Mouse (Mus musculus) midbrain, embryonic 14.5 days (tissue): ENCODE results near the gene Sgca. TPM values are rescaled to one million over a fixed set of nuclear protein-coding genes. Genes with fewer than 3 reads are reported as not detected.

Experiments
- ATAC-seq: fragments of 200-750 bp; cut with Nextera tagmentation; 2 replicates; pipeline ENCODE4 v1.8.0; 2017; ENCODE audit warnings: moderate number of reproducible peaks, moderate library complexity; ENCODE audit not compliant: low FRiP score, low TSS enrichment
- DNase-seq: peaks from one replicate; pipeline ENCODE4 v3.0.0-alpha.2; 2015
- H3K27ac ChIP-seq: fragments of 300-500 bp; sonication (generic); replicated peaks from 2 replicates; pipeline ENCODE4 v1.5.1; 2014; ENCODE audit warnings: mild to moderate bottlenecking, low read depth, low read length, moderate library complexity
- H3K27me3 ChIP-seq: fragments of 300-500 bp; sonication (generic); 2 replicates; pipeline ENCODE4 v1.6.1; 2014; ENCODE audit warnings: low read length, control low read depth, mixed read lengths; ENCODE audit not compliant: control insufficient read depth, insufficient read depth
- H3K36me3 ChIP-seq: fragments of 300-500 bp; sonication (generic); 2 replicates; pipeline ENCODE4 v1.6.1; 2014; ENCODE audit warnings: low read length, control low read depth; ENCODE audit not compliant: control insufficient read depth, insufficient read depth
- H3K4me1 ChIP-seq: fragments of 300-500 bp; sonication (generic); 2 replicates; pipeline ENCODE4 v1.6.1; 2014; ENCODE audit warnings: mild to moderate bottlenecking, antibody characterized with exemption, low read length, control low read depth; ENCODE audit not compliant: control insufficient read depth, insufficient read depth
- H3K4me2 ChIP-seq: fragments of 300-500 bp; sonication (generic); 2 replicates; pipeline ENCODE4 v1.6.1; 2014; ENCODE audit warnings: mild to moderate bottlenecking, low read length, moderate library complexity
- H3K4me3 ChIP-seq: fragments of 300-500 bp; sonication (generic); replicated peaks from 2 replicates; pipeline ENCODE4 v1.5.1; 2014; ENCODE audit warnings: low read depth, low read length
- H3K9ac ChIP-seq: fragments of 300-500 bp; sonication (generic); replicated peaks from 2 replicates; pipeline ENCODE4 v1.6.1; 2014; ENCODE audit warnings: mild to moderate bottlenecking, low read length, moderate library complexity
- H3K9me3 ChIP-seq: fragments of 300-500 bp; sonication (generic); 2 replicates; pipeline ENCODE4 v1.6.1; 2016; ENCODE audit warnings: low read length, control low read depth, mixed read lengths; ENCODE audit not compliant: control insufficient read depth
- WGBS: fragments of 180-500 bp; shearing (Covaris S2); extraction: QIAGEN DNeasy Blood & Tissue Kit; methylation state at CpG from one replicate; pipeline ENCODE4 v1.1.7; 2014; 5-methylcytosine and 5-hydroxymethylcytosine counted together
- polyA plus RNA-seq: library from polyadenylated mRNA; unstranded; fragments of >200 nt; fragmentation: Nextera tagmentation; extraction: Ambion mirVana; gene quantifications from 2 replicates; pipeline ENCODE4 v1.2.1, GENCODE M21; 2014

The Sgca gene
- polyA plus RNA-seq, 1 experiment from 2014 or later: not detected

DNA sequence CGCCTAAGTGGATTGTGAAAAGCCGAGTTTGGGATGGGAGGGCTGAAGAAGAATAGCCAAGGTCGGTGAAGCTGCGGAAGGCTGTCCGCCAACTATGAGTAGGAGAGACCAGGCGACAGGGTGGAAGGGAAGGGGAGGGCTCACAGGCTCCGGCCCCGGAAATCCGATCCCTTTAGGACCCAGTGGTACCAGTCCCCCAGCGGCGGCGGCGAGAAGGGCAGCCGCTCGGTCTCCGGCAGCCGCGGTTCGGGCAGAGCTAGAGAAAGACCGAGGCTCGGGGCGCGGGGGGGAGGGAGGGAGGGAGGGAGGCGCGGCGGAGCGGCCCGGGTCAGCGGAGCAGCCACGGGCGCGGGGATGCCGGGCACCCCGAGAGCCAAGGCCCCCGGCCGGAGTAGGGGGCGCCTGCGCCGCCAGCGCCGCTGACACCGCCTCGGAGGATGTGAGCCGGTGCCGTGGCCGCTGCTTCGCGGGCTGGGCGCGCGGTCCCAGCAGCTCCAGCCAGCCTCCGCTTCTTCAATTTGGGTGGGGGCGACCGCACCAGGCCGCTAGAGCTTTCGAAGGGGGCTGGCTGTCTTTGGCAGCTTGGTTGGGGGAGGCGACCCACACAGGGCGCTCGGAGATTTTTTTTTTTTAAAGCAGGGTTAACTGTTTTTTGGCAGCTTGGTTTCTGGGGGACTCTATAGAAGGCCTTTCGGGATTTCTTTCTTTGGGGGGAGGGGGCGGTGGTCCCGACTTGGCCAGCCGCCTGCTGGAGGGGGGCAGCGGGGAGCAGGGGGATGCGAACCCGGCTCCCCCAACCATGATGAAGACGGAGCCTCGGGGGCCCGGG is 14.8 kb upstream of the Sgca start, which contains the start of gene Ppp1r9b:
Ppp1r9b (plus strand) TSS at position 287 of the 829 bp plus-strand sequence.
- Histone ChIP-seq H3K4me3 (peak within 1 kb of the TSS; percentile 94), H3K36me3 (no peaks in the 10 kb centered on the region), H3K27ac (peak within 1 kb of the TSS; percentile 95), H3K4me2 (peak within 1 kb of the TSS; percentile 97), H3K9ac (peak within 1 kb of the TSS; percentile 97), H3K9me3 (no peaks in the 10 kb centered on the region), H3K27me3 (no peaks in the 10 kb centered on the region), H3K4me1 (peaks cover 48% of the 10 kb centered on the region)
- ATAC-seq: peak; percentile 88
- peak; percentile 95 for DNase-seq
- under 1% methylated on average over 69 of the region's 69 CpGs for WGBS

DNA sequence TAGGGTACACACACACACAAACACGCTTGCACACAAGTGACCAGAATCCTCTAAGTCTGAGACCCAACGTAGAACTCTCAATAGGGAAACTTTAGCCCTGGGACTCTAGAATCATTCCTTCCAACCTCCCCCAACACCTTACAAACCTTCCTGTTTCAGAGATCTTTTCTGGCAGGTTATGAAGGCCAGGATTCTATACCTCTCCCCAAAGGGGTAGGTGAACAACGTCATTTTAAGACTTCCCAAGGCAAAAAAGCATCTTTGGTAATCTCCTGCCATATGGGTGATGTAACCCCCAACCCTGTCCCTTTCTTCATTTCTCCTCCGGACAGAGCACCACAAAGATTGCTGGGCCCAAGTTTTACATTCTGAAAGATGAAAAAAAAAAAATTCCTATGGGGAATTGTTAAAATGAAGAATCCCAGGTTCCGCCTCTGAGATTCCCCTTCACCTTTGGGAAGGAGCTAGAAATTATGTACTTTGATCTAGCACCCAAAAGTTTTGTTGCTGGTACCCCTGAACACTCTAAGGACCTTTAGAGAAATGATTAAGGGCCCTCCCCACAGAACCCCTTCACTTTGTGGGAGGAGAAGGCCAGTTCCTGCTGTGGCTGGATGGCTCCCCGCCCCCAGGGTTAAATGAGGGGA is 14.1 kb upstream of the Sgca start:
- Histone ChIP-seq H3K27me3 (no peaks in the 10 kb centered on the region), H3K9ac (peak overlapping the region; percentile 97; the same call in 1 of the 2 replicates), H3K36me3 (no peaks in the 10 kb centered on the region), H3K4me2 (peak overlapping the region; percentile 97), H3K4me3 (peak overlapping the region; percentile 94), H3K27ac (peak overlapping the region; percentile 95), H3K4me1 (peaks cover 40% of the 10 kb centered on the region), H3K9me3 (no peaks in the 10 kb centered on the region)
- WGBS: 43% methylated on average over 6 of the region's 6 CpGs
- no peak for DNase-seq
- 0 out of 2 replicates have a peak, but pooled peaks have one; percentile 7 for ATAC-seq

DNA sequence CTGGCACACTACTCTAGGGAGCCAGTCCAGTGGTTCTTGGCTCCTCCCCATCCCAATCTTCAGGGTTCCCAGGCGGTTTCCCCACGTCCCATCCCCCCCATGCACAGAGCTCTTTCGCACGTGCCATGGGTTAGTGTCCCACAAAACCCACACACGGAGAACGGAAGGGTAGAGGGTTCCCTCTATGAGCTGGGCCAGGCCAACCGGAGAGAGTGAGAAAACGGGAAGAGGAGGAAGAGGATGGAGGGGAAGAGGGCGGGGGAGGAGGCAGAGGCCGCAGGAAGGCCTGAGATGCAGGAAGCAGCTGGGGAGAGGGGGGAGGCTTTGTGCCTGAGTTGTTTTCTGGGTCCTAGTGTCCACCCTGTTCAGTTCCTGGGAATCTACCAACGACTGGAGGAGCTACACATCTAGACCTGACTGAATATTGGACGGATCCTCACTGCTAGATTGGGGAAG is 13.5 kb upstream of the Sgca start:
- WGBS: 3% methylated on average over 12 of the region's 12 CpGs
- ATAC-seq: peak; percentile 63
- peak; percentile 95 for DNase-seq

DNA sequence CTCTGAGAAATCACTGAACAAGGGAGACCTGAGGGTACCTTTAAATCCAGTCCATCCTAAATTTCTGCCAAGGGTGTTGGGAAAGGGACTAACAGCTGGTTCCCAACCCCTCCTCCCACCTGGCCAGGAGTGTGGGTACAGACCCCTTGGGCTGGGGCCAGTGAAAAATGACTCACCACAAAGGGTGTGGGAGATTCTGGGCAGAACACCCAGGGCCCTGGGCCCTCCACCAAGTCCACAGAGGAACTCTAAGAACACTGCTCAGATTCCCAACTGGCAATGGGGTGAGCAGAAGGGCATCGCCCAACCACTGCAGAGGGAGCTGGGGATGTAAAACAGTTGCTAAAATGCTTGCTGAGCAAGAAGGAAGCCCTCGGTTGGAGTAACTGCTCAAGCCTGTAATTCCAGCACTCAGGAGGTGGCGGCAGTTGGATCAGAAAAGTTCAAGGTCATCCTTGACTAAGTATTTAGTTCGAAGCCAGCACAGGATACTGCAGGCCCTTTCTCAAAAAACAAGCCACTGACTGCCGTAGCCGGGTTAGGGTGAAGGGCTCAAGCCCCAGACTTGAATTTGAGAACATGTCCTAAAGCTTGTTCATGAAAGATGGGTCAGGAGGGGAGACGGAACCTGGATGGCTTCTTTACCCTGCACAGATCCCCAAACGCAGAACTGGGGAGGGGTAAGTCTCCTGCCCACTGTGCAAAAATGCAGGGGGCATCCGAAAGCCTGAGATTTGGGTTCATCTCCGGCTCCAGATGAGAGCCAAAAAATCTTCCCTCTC is 12.8 kb upstream of the Sgca start:
- ATAC-seq: no peak
- Histone ChIP-seq H3K9me3 (no peaks in the 10 kb centered on the region), H3K36me3 (no peaks in the 10 kb centered on the region), H3K4me3 (peak overlapping the region; percentile 94), H3K9ac (peak overlapping the region; percentile 79), H3K4me2 (peak overlapping the region; percentile 97), H3K27me3 (no peaks in the 10 kb centered on the region), H3K4me1 (peaks cover 28% of the 10 kb centered on the region), H3K27ac (peak overlapping the region; percentile 89)
- WGBS: 21% methylated on average over 10 of the region's 10 CpGs
- DNase-seq: no peak

More for the DNA sequence above, 13.5 kb upstream of the Sgca start:
- Histone ChIP-seq H3K9ac (peak overlapping the region; percentile 79), H3K4me1 (peaks cover 34% of the 10 kb centered on the region), H3K9me3 (no peaks in the 10 kb centered on the region), H3K4me2 (peak overlapping the region; percentile 97), H3K4me3 (peak overlapping the region; percentile 94), H3K27me3 (no peaks in the 10 kb centered on the region), H3K27ac (peak overlapping the region; percentile 89), H3K36me3 (no peaks in the 10 kb centered on the region)

DNA sequence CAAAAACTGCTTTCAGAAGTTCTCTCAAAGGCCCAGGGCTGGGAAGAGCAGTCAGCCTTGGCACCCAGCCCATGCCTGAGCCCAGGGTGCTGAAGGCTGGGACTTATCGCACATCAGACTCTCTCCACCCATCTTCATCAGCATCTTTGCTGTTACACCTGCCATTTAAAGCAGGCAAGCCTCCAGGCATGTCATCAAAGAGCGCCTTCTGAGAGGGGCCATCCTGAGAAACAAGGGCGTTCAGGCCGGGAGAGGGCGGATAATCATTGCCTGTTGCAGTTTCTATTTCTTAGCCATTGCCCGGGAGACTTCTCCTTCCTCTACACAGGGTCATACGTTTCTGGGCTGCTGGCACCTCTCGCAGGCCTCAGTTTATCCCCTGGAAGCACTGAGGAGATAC is 11.7 kb upstream of the Sgca start:
- Histone ChIP-seq H3K4me1 (peaks cover 16% of the 10 kb centered on the region), H3K4me2 (no peak overlapping the region), H3K9me3 (no peaks in the 10 kb centered on the region), H3K36me3 (no peaks in the 10 kb centered on the region), H3K27ac (no peak overlapping the region), H3K9ac (no peak overlapping the region), H3K27me3 (no peaks in the 10 kb centered on the region), H3K4me3 (no peak overlapping the region)
- DNase-seq (no peak), ATAC-seq (no peak)
- WGBS: 85% methylated on average over 8 of the region's 8 CpGs

DNA sequence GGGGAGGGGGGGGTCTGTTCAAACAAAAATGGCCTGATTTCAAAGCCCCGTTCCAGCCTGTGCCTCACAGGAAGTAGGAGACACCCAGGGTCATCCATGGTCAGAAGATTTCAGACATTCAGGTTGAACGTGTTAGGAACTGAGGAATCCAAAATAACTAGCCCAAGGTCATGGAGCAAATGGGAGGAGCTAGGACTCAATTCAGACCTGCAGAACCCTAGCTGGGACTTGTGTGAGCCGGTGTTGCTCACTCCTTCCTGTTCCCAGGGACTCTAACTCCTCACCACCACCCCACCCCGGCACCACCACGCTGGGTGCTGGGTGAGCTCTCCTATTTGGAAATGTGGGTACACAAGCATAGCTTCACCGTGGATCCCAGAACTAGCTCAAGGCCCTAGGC is 11.2 kb upstream of the Sgca start:
- peaks cover 16% of the 10 kb centered on the region for H3K4me1 ChIP-seq
- DNase-seq (no peak), ATAC-seq (no peak)
- H3K27ac ChIP-seq: no peak overlapping the region
- H3K4me2 ChIP-seq: no peak overlapping the region
- H3K9me3 ChIP-seq: no peaks in the 10 kb centered on the region
- no peaks in the 10 kb centered on the region for H3K36me3 ChIP-seq
- no peaks in the 10 kb centered on the region for H3K27me3 ChIP-seq
- WGBS: 41% methylated on average over 6 of the region's 6 CpGs
- 0 out of 2 replicates have a peak overlapping the region, but pooled peaks have one; percentile 12 for H3K9ac ChIP-seq
- H3K4me3 ChIP-seq: no peak overlapping the region

DNA sequence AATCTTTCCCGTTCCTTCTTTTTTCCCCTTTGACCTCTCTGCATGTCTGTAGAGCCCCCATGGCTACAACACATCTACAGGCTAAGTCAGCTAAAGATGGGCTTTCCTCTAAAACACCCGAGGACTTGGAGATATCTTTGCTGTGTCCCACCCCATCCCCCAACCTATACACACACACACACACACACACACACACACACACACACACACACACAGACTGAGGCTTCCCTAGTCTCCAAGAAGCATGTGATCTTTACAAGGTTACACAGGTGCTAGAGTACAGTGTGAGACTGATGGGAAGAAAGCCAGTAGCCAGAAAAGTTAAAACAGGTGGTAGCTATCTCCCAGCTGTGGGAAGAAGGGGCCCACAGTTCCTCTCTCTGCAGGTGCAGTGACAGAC is 10.3 kb upstream of the Sgca start:
- H3K4me1 ChIP-seq: peaks cover 16% of the 10 kb centered on the region
- H3K9me3 ChIP-seq: no peaks in the 10 kb centered on the region
- no peak overlapping the region for H3K27ac ChIP-seq
- ATAC-seq (no peak), DNase-seq (no peak)
- WGBS: 70% methylated on average over 2 of the region's 2 CpGs
- no peaks in the 10 kb centered on the region for H3K27me3 ChIP-seq
- H3K9ac ChIP-seq: no peak overlapping the region
- H3K4me2 ChIP-seq: no peak overlapping the region
- H3K36me3 ChIP-seq: no peaks in the 10 kb centered on the region
- no peak overlapping the region for H3K4me3 ChIP-seq

DNA sequence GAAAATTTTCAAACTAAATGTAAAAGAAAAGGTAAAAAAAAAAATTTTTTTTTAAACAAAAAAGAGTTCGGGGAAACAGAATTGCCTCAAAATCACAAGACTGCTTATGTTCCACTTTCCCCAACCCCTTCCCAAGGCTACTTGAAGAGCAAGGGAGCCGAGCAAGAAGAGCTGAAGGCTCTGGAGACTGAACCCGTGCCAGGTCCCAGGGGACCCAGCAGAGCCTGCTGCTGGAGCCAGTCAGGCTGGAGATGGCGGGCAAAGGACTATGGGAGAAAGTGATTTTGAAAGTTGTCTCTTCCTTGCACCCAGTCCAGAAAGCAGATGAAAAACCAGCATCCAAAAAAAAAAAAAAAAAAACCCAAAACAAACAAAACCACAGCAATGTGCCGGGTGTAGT is 9.7 kb upstream of the Sgca start:
- ATAC-seq (no peak), DNase-seq (no peak)
- H3K27me3 ChIP-seq: no peaks in the 10 kb centered on the region
- H3K27ac ChIP-seq: no peak overlapping the region
- H3K4me3 ChIP-seq: no peak overlapping the region
- H3K4me2 ChIP-seq: no peak overlapping the region
- H3K9ac ChIP-seq: no peak overlapping the region
- 88% methylated on average over 5 of the region's 5 CpGs for WGBS
- no peaks in the 10 kb centered on the region for H3K9me3 ChIP-seq
- H3K36me3 ChIP-seq: no peaks in the 10 kb centered on the region
- H3K4me1 ChIP-seq: peaks cover 16% of the 10 kb centered on the region
